Mouse (Mus musculus) stomach, embryonic 14.5 days (tissue): Measurements from ENCODE around the gene Itih3. TPM values are rescaled to one million over a fixed set of nuclear protein-coding genes. Genes with fewer than 3 reads are reported as not detected.

ENCODE experiments used
- ATAC-seq: fragments of 200-750 bp; cut with Nextera tagmentation; 2 replicates; pipeline ENCODE4 v1.8.0; 2017; ENCODE audit warnings: low read depth, moderate TSS enrichment; ENCODE audit not compliant: insufficient number of reproducible peaks, insufficient read depth, low FRiP score
- H3K27ac ChIP-seq: fragments of 300-500 bp; sonication (generic); 2 replicates; pipeline ENCODE4 v1.5.1; 2014; ENCODE audit warnings: mild to moderate bottlenecking, low read length, moderate library complexity, mixed read lengths
- H3K27me3 ChIP-seq: fragments of 300-500 bp; sonication (generic); 2 replicates; pipeline ENCODE4 v1.6.1; 2014; ENCODE audit warnings: low read length, control low read depth, mixed read lengths; ENCODE audit not compliant: control insufficient read depth, insufficient read depth
- H3K36me3 ChIP-seq: fragments of 300-500 bp; sonication (generic); 2 replicates; pipeline ENCODE4 v1.6.1; 2014; ENCODE audit warnings: mild to moderate bottlenecking, control low read depth, low read length, moderate library complexity, mixed read lengths; ENCODE audit not compliant: control insufficient read depth, insufficient read depth
- H3K4me1 ChIP-seq: fragments of 300-500 bp; sonication (generic); 2 replicates; pipeline ENCODE4 v1.6.1; 2014; ENCODE audit warnings: low read length, control low read depth, mixed read lengths; ENCODE audit not compliant: control insufficient read depth, insufficient read depth
- H3K4me2 ChIP-seq: fragments of 300-500 bp; sonication (generic); replicated peaks from 2 replicates; pipeline ENCODE4 v1.6.1; 2014; ENCODE audit warnings: low read depth, low read length, control low read depth
- H3K4me3 ChIP-seq: fragments of 300-500 bp; sonication (generic); 2 replicates; pipeline ENCODE4 v1.5.1; 2014; ENCODE audit warnings: low read depth, low read length, control low read depth
- H3K9ac ChIP-seq: fragments of 300-500 bp; sonication (generic); replicated peaks from 2 replicates; pipeline ENCODE4 v1.6.1; 2014; ENCODE audit warnings: low read depth, mild to moderate bottlenecking, control low read depth, low read length, moderate library complexity, mixed read lengths
- H3K9me3 ChIP-seq: fragments of 300-500 bp; sonication (generic); 2 replicates; pipeline ENCODE4 v1.6.1; 2016; ENCODE audit warnings: low read depth, low read length, control low read depth; ENCODE audit not compliant: control insufficient read depth
- WGBS: fragments of 180-500 bp; shearing (Covaris S2); extraction: QIAGEN DNeasy Blood & Tissue Kit; methylation state at CpG from one replicate; pipeline ENCODE4 v1.1.7; 2014; 5-methylcytosine and 5-hydroxymethylcytosine counted together
- polyA plus RNA-seq: library from polyadenylated mRNA; unstranded; fragments of >200 nt; fragmentation: Nextera tagmentation; extraction: Ambion mirVana; gene quantifications from 2 replicates; pipeline ENCODE4 v1.2.1, GENCODE M21; 2014

Gene Itih3
- polyA plus RNA-seq, 1 experiment from 2014 or later, result 0.36 TPM

DNA sequence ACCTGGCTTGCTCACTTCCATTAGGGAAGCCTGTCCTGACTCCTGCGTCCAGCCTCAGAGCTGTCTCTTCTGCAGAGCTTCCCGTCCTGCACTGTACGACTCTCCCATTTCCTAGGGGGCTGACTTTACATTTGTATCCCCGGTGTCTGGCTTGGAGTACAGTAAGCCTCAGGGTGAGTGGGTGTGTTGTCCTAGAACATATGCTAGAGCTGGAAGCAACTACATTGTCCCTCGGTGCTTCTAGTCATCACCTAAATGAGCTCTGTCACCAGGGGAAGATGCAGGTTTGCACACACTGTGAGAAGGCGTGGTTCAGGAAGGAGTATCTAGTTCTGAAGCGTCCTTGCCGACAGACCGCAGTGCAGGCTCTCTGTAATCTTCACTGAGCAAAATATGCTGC lies 61.2 kb downstream of the Itih3 start:
- no peak for ATAC-seq
- Histone ChIP-seq H3K4me1 (peaks cover 10% of the 10 kb centered on the region), H3K4me2 (no peak overlapping the region), H3K9ac (no peak overlapping the region), H3K27me3 (no peaks in the 10 kb centered on the region), H3K4me3 (no peak overlapping the region), H3K36me3 (peaks cover 11% of the 10 kb centered on the region; the same call in 1 of the 2 replicates), H3K27ac (no peak overlapping the region), H3K9me3 (no peaks in the 10 kb centered on the region)
- 76% methylated on average over 9 of the region's 9 CpGs for WGBS

DNA sequence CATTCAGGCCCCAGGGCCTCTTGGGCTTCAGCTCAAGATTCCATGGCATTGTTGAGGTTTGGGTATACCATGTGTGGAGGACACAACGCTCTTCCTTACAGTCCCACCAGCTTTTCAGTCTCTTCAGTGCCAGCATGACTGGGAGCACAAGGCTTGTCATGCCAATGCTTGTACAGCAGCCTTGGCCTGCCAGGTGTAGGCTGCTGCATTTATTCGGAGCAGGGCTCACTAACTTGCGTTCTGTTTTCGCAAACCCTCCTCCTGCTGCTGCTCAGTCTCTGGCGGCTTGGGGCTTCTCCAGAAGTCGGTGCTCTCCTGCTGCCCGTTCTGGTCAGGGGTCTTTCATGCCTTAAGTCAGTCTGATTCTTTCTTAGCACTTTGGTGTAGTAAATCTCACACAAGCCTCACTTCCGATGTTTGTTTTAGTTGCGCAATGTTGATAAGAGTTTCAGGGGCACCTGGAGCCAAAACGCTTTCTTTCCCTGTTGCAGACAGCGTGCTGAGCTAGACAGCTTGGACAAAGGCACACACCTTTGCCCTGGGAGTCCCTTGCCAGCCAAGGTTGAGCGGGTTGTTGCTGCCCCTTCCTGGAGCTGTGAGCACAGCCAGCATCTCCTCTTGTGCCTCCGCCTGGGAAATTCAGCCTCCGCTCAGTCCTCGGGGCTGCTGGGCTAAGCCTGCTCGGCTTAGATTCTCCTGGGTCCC lies 62.0 kb downstream of the Itih3 start:
- Histone ChIP-seq H3K36me3 (peaks cover 11% of the 10 kb centered on the region; the same call in 1 of the 2 replicates), H3K9ac (no peak overlapping the region), H3K27me3 (no peaks in the 10 kb centered on the region), H3K4me1 (peaks cover 10% of the 10 kb centered on the region), H3K27ac (0 out of 2 replicates have a peak overlapping the region, but pooled peaks have one; percentile 44), H3K4me3 (no peak overlapping the region), H3K4me2 (0 out of 2 replicates have a peak overlapping the region, but pooled peaks have one; percentile 18), H3K9me3 (no peaks in the 10 kb centered on the region)
- peak; percentile 43; the same call in 1 of the 2 replicates for ATAC-seq
- WGBS, result 35% methylated on average over 16 of the region's 16 CpGs

Other genes with a start within 250 kb of the Itih3 start
- gene Sfmbt1, start 208.9 kb downstream of the Itih3 start, polyA plus RNA-seq, result 13.9 and 15.0 TPM in 2 replicates
- gene Tmem110, start 98.2 kb downstream of the Itih3 start, polyA plus RNA-seq, result 26.7 and 27.5 TPM in 2 replicates
- 3.7 and 4.7 TPM in 2 replicates for gene Mustn1, start 44.6 kb downstream of the Itih3 start, polyA plus RNA-seq
- gene Itih4, start 37.3 kb downstream of the Itih3 start, polyA plus RNA-seq, result 0.22 TPM in 2 replicates
- not detected in 2 replicates for gene Itih1, start 19.5 kb upstream of the Itih3 start, polyA plus RNA-seq
- 10.7 and 14.3 TPM in 2 replicates for gene Nek4, start 27.6 kb upstream of the Itih3 start, polyA plus RNA-seq
- 72.7 and 76.2 TPM in 2 replicates for gene Glt8d1, start 77.6 kb upstream of the Itih3 start, polyA plus RNA-seq
- 411 and 417 TPM in 2 replicates for gene Spcs1, start 77.9 kb upstream of the Itih3 start, polyA plus RNA-seq
- gene Pbrm1, start 95.4 kb upstream of the Itih3 start, polyA plus RNA-seq, result 119 TPM in 2 replicates
- gene Gnl3, start 95.4 kb upstream of the Itih3 start, polyA plus RNA-seq, result 124 and 128 TPM in 2 replicates
- gene Smim4, start 205.2 kb upstream of the Itih3 start, polyA plus RNA-seq, result 65.0 and 80.1 TPM in 2 replicates
- gene Nt5dc2, start 207.3 kb upstream of the Itih3 start, polyA plus RNA-seq, result 324 and 357 TPM in 2 replicates
- gene Stab1, start 244.9 kb upstream of the Itih3 start, polyA plus RNA-seq, result 48.3 and 54.4 TPM in 2 replicates